Mouse (Mus musculus): ENCODE measurements around the gene Tamm41. TPM values are rescaled to one million over a fixed set of nuclear protein-coding genes. Genes with fewer than 3 reads are reported as not detected.
A peak's percentile ranks its signal among the peaks of the same experiment; 100 is the strongest.

Gene Tamm41
- polyA plus RNA-seq, 2 experiments from 2014 or later, result 26.7 to 33.3 TPM

DNA sequence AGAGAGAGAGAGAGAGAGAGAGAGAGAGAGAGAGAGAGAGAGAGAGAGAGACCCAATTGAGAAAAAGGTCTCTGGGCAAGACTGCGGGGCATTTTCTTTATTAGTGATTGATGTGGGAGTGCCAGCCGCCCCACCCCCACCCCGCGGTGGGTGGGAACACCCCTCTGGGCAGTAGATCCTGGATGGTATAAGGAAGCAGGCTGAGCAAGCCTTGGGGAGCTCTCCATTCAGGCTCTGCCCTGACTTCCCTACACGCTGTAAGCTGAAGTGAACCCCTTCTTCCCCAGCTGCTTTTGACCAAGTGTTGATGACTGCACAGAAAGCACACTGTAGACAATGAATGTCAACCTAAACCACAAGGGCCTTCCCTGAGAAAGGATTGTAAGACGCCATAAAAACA is 67.3 kb downstream of the Tamm41 start:
- ATAC-seq, result no peak

DNA sequence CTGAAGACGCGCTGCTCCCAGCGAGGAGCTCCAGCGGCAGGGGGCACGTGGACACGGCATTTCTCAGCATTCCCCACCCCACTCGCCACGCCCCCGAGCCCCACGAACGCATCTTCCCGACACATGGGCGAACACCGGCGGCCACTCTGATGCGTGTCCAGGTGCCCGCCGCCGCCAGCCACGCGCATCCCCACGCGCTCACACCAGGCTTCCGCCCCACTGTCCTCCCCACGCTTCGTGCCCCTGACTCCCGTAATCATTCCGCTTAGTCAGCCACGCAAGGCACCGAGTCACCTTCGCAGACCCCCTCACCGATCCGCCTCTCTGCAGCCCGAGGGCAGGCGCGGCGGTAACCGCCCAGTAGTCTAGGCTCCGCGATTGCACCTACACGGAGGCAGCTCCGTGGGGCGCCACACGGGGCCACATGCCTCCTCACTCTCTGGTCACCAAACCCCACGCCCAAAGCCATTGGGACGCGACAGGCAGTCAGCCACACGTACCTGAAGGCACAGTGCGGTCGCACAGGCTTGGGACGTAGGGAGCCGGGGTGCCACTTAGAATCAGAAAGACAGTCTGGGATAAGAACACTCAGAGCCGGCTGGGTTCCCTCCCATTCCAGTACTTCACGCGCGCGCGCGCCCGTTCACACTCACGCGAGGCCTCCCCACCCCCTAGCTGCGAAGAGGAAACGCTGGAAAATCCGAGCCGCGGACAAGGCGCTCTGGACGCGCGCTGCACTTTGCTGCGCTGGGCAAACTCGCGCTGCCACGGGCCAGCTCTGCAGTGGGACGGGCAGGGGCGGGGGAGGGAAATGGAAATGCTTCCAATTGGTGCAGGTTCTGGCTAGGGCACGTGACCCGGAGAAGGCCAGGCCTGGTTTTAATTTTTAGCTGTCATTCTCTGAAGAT is 68.2 kb downstream of the Tamm41 start, which contains the start of gene Vgll4:
TSS of gene Vgll4 (minus strand) at position 782 of the 908 bp plus-strand sequence.
- peak; percentile 27 for ATAC-seq

DNA sequence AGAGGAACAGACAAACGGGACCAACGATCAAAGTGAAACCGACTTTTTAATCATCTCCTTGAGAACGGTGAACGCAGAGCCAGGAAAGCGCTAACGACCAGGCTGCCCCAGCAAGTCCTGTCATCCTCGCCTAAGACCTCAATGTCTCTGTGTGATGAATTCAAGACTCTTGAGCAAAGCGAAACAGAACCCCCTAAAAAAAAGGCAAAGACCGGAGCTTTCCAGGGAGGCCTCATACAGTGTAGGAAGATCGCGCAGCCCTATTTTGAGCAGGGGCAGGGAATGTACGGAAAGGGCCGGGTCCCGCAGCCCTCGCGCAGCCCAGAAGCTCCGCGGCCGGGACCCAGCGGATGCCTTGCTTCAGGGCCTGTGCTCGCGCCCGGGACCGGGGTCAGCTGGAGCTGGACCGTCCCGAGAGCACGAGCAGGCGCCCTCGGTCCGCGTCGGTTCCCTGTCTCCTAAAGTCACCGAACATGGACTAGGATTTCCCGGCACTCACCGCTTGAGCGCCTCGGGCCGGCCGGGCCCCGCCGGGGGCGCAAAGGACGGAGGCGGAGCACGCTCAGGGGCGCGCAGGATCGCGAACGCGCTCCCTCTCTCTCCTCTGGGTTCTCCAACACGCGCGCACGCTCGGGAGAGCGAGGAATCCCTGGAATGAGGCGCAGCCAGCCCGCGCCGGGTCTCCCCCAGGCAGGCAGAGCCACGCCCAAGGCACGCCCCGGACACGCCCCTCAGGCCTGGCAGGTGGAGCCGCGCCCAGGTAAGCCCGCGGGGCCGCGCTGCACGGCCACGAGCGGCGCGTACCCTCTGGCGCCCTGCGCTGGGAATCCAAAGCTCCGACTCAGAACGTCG is 69.1 kb downstream of the Tamm41 start:
- peak; percentile 9 for ATAC-seq

DNA sequence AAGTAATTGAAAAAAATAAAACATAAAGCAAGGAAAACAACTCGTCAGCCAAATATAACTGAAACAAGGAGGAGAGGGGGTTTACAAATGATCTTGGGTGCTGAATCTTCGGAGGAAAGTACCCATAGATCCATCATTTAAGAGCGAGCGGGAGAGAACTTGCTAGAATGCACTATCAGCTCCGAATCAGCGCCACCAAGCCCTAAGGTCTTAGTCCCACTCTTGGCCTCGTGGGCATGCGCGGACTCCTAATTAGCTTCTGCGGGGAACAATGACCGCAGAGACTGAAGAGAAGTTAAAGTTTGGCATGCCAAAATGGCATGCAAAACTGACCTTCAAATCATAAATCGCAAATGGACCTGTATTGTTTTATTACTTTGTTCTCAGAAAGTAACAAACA is 70.1 kb downstream of the Tamm41 start:
- ATAC-seq, result no peak

DNA sequence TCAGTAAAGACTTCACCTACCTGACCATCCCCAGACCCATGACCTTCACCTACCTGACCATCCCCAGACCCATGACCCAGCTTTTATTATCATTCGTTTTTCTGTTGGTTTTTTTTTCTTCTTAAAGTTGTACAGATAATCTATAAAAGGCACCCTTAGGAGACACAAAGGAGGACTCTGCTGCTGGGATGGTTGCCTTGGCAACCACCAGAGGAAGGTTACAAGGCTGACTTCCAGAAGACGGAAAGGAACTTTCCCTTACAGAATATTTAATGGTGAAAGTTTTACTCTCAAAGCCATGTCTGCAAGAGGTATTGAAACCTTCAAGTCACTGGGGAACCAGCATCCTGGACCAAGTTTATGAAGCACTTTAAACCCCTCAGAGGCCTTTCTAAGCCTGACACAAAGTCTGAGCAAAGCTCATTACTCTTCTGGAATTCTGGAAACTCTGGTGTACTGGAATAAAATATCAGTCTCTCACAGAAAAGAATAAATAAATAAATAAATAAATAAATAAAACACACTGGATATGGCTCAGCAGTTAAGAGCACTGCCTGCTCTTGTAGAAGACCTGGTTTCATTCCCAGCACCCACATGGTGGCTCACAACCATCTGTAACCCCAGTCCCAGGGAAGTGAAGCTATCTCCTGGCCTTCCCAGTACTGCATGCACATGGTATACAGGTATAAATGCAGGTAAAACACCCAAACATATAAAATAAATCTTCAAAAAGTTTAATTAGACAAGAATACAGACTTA is 71.1 kb downstream of the Tamm41 start:
- ATAC-seq, result no peak

DNA sequence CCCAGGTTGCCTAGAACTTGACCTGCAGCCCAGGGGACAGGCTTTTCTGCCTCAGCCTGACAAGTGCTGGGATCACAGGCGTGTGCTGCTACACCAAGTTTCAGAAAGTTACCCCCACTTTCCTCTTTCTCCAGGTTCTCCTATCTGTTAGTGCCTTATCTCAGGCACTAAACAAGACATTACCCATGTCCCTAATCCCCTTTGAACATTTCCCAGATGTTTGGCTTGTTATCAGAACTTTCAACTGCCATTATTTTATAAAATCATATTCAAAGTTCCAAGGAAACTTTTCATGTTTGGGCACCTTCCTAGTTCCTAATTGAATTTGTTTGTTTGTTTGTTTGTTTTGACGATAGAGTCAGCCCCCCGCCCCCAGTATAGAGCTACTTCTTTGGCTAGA is 71.9 kb downstream of the Tamm41 start:
- no peak for ATAC-seq

DNA sequence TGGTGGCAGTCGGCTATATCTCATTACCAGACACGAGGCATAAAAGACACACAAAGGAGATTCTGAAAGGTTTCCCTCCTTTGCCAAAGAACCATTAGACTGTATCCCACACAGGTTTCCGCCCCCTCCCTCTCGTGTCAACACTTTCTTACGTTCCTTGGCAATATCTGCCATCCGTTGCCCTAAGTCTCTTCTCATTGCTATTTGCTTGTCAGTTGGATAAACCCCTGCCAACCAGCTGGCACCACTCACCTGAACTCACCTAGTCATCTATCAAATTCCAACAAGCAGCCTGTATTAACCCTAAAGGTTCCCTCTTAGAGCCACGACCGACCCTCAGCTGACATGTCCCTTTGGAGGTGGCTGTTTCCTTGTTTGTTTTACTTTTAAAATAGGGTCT is 72.3 kb downstream of the Tamm41 start:
- no peak for ATAC-seq

DNA sequence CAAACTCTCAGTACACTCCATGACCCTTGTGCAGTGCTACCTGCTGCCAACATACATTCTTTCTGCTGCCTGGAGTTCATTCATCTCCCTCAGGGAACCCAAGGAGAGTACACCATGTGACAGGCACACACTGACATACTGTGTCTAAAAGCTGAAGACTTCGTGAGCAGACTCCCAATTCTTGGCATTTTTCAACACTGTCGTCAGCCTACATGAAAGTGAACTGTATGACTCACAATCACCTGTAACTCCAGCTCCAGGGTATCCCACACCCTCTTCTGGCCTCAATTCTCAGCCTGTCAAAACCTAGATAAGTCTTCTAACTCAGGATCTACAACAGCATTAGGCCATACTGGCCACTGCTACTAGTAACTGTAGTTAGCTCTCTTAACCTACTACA is 73.4 kb downstream of the Tamm41 start:
- no peak for ATAC-seq

DNA sequence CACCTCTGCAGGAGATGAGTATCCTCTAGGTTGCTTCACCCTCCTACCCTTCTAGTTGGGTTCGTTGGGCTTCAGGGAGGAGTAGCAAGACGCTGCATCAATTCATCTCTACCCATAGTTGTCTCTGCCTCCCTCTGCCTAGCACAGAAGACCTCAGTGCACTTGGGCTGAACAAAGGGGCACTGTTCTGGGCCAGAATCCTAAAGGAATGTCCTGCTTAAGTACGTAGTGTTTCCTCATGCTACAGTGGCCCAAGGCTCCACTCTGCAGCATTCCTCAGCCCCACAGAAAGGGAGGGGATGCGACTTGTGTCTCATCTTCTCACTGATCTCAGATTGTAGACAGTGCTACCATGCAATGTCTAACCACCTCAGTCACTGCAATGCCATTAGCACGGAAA is 74.0 kb downstream of the Tamm41 start:
- no peak for ATAC-seq

DNA sequence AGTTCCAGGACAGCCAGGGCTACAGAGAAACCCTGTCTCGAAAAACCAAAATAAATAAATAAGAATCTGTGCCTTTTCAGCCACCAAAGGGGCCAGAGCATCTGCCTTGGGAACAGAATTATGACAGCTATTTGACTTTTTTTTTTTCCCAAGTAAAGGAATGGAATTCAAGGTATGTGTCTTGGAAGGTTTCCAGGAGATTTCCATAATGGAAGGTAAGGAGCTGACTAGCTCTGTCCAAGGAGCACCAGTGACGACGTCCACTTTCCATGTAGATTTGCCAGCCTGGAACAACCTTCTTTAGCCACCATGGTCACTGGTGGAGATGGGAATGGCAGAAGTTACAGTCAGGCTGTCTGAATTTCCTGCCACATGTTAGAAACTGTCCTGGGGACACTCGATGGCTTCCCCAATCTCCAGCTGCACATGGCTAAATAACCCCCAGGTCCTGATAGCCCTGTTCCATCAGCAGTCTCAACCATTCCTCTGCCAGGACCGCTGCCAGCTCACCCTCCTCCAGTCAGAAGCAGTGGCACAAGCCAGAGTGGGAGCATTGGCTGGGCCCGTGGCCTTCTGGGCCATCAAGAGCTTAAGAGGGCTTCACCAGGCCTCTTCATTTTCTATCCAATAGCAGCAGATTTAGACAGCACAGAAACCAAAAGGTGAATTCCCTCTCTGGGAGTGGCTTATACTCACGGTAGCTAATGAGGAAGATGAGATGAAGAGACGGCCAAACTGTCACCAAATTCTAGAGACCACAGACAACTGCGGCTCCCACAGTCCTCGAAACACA is 76.2 kb downstream of the Tamm41 start:
- ATAC-seq, result no peak

DNA sequence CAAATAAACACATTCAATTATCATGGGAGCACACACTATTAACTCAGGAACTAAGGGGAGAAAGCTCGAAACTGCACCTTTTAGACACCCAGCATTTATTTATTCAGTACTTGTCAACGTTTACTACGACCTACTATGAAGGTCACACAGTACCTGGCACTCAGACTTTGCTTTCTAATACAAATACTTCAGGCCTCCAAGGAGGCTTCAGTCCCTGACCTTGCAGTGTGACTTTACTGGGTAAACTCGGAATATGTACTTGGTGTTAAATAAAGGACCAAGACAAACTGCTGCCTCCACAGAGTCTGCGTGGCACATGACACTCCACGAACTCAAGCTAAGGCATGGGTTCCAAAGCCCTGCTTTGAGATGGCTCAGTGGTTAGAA is 78.7 kb downstream of the Tamm41 start:
- no peak for ATAC-seq

DNA sequence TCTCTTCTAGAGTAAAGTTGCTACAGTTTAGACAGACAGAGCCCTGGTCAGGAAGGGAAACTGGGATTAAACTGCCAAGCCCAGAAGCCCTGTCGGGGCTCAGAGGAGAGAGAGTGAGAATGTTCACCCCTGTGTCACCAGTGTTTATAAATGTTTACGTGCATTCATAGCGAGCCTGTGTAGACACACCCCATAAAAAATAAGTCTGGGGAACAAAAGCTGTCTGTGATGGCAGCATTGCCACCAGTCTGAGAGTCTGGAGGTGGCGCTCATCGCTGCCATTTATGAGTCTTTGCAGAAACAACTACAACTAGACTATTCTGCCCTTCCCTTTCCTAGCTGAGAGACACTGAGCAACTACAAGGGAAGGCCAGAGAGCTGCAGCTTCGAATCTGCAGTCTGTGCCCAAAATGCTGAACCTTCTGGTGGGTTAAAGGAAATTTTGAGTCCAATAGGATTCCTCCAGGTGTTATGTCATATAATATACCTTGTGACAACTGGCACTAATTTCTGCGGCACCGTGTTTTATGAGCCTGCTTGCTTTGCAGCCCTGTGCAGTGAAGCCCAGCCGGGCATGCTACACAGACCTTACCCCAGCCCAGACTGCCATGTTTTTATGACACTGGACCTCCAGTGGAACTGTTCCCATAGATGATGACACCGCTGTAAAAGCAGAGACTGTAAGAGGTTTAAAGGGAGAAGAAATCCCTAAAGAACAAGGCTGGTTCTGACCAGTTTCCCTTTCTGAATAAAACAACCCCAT is 79.2 kb downstream of the Tamm41 start:
- ATAC-seq, result no peak

DNA sequence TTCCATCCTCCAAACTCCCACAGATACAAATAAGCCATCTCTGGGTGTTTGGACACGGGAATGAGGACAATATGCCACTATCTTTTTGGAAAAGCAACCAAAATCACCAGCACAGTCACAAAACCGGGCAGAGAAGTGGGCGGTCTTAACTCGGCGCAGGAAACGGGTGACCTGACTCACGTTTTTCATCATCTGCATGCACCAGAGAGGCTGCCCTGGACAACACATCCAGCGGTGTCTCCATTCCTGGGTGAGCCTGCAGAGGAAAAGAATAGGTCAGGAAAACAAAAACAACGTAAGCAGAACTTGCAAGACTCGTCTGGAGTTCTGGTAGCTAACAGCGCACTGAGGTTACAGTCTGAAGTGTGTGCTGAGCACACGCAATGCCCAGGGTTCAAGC is 79.9 kb downstream of the Tamm41 start:
- ATAC-seq, result no peak

DNA sequence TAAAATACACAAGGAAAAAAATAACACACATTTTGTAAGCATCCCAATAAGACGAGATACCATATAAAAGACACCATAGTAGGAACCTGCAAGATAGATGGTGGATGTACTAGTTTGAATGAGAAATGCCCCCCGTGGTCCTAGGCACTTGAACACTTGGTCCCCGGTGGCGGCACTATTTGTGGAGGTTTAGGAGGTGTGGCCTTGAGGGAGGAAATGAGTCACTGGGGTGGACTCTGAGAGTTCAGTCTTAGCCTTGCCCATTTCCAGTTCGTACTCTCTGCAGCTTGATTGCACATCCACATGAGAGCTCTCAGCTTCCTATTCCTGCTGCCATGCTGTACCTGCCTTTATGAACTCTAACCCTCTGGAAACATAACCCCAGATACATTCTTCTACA is 83.2 kb downstream of the Tamm41 start:
- no peak for ATAC-seq

Other genes with a start within 250 kb of the Tamm41 start
- gene Vgll4, start 67.9 kb downstream of the Tamm41 start, polyA plus RNA-seq (2017; shearing (Covaris generic)), result 100 to 1,000 TPM in 1 of 2 experiments, 10 to 100 TPM in 1; 95.8 to 109 TPM
- gene Syn2, start 97.0 kb upstream of the Tamm41 start, polyA plus RNA-seq (2017; shearing (Covaris generic)), result not detected
- not detected for gene Gm17482, start 189.5 kb upstream of the Tamm41 start, polyA plus RNA-seq (2017; shearing (Covaris generic))
- under 1 TPM in 1 of 2 experiments, not detected in 1; 0.25 TPM for gene Timp4, start 214.3 kb upstream of the Tamm41 start, polyA plus RNA-seq (2017; shearing (Covaris generic))